Mouse (Mus musculus) frontal cortex, postnatal 10 days (tissue): ENCODE results near the gene Duxbl2.
"Not testable (repeated sequence)": the region's sequence is repeated elsewhere in the genome, so short reads cannot be mapped to it uniquely, and the experiment has no call there.

Experiments
- DNase-seq, 2 experiments: peaks; one replicate each; pipeline ENCODE4 v3.0.0; 2022; ENCODE audit warnings: low spot score in 2 of 2, mixed read lengths in 1 of 2

Duxbl2 gene

DNA sequence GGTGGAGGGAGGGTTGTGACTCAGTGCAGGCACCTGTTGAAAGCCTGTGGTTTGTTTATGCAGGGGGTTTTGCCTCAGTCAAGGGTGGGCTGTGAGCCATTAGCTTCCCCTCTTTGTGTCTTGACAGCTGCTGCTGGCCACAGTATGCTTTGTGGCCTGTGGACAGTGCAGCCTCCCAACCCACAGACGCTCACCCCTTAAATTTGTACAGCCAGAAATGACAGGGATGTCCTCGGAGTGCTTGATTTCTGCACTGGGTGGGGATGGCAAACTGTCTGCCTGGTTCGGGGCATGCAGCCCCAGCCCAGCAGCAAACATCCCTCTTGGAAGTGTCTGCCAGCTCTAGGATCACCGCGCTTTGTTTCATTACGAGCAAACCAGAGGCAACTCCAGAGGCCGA, at the start of gene Duxbl2:
TSS of gene Duxbl2 (plus strand) at position 200 of the 400 bp plus-strand sequence.
- not testable (repeated sequence) for DNase-seq

DNA sequence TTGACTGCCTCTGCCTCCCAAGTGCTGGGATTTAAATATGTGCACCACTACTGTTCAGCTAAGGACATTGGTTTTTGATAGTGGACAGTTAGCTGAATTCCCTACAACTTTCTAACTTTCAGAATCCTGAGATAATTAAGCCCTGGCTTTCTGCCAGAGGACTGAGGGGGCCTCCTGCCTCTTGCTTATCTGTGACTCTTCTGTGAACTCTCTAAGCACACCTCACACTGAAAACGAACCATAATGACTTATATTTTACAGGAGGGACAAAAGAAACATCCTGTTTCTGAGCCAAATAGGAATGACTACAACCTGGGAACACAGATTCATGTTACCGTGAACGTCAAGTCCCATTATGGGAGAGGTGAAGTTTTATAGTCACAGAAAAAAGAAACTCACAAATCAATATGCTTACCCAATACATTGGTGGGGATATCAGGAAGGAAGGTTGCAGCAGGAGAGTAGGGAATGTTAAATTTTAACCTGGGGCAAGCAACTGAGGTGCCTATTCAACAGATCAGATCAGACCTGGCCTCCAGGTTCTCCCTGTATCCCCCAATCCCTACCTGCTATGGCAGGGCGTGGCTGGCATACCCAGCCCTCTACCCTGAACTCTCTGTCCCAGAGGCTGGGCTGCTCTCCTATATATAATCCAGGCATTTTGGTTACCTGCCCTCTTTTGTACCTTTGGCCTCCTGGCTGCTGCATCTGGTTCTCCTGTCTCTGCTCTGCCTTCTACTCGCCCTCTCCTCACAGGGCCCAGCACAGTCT, 41.3 kb upstream of the Duxbl2 start:
- not testable (repeated sequence) for DNase-seq

DNA sequence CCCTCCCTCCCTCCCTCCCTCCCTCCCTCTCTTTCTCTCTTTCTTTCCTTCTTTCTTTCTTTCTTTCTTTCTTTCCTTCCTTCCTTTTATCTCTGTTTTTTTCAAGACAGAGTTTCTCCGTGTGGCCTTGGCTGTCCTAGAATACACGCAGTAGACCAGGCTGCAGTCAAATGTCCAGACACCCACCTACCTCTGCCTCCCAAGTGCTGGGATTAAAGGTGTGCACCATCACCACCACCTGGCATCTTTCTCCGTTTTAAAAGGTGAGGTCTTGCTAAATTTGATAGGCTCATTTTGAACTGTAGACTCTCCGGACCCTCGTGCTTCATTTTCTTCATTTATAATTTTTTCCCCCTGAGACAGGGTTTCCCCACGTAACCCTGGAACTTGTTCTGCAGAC, 36.9 kb upstream of the Duxbl2 start, which contains the start of gene Cphx2:
TSS of gene Cphx2 (plus strand) at position 301 of the 400 bp plus-strand sequence.
- not testable (repeated sequence) for DNase-seq

DNA sequence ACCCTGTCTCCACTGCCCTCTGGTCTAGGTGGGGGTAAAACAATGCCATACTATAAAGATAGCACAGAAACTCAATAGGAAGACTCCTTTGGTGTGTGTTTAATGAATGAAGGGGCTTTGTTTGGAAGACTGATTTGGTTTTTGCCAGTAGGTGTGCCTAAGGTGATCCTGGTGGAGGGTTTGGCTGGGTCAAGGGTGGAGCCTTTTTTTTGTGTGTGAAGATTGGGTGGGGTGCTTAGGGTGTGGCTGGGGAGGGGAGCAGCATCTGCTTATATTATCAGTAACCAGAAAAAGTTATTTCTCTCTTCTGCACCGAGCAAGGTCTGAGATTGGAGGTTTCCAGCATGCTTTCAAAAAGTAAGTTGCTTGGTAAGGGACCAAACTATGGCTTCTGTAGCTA, 36.2 kb upstream of the Duxbl2 start, which contains the start of gene Cphx3:
TSS of gene Cphx3 (plus strand) at position 301 of the 400 bp plus-strand sequence.
- DNase-seq: not testable (repeated sequence)

DNA sequence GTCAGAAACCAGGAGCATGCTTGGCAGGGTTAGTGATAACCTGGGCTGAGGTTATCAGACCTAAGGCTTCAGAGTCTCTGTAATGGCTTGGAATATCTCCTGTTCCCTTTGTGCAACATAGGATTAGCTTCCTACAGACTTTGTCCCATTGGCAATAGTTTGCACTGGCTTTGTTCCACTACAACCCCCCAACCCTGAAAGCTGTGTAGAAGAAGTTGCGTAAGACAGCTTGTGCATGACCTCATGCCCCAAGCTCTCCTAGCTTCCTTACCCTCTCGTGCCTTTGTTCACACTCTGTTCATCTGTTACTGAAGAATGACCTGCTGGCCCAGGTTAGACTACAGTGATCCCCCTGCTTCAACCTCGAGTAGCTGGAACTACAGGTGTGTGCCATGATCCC, 20.5 kb upstream of the Duxbl2 start:
- not testable (repeated sequence) for DNase-seq

DNA sequence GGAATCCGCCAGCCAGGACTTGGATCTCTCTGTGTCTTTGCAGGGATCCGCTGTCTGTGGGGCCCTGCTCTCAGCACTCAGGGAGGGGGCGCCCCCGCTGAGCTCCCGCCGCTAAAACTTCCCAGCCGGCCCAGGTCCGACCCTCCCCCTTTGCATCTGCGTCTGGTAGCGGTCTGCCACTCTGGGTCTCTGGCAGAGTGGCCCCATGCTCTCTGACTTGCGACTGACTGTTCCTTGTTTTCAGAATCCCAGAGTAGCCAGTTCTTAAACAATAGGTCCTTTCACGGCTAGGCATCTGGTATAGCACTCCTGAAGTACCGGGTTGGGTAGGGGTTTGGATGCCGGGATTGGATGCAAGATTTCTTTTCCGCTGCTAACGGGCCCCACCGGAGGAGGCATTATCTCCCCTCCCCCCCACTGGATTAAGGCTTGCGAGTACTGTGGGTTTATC, 426 bp downstream of the Duxbl2 start:
- not testable (repeated sequence) for DNase-seq

DNA sequence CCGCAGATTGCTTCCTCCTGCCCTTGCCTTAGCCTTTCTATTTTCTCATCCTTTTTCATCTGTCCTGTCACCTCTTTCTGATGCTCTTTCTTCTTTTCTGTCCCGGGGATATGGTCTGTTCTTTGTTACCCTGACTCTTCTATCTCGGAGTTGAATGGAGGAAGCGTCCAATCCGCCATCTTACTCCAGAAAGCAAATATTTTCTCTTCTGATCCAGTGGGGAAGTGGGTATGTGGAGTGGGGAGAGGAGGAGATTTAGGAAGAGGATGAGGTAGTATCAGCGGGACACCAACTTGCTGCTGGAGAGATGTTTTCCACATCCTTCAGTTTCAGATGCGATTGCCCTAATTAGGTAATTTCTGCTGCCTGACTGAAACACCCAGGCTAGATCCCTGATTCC, 946 bp downstream of the Duxbl2 start:
- not testable (repeated sequence) for DNase-seq

DNA sequence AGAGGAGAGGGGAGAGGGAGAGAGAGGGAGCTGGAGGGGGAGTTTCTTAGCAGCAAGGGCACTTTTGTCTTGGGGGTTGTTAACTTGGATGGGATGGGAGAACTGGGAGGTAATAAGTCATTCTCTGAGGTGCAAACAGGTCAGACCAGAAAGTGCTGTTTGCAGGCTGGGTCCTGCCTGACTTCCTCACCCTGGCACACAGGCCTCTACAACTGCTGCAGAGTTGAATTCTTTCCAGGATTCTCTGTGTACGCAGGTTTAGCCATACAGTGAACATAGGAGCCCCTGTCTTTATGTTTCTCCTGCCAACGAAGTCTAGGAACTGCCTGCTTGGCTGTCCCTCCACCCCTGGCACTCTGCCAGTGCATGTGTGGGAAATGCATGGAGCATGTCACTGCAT, 28.9 kb downstream of the Duxbl2 start:
- not testable (repeated sequence) for DNase-seq

DNA sequence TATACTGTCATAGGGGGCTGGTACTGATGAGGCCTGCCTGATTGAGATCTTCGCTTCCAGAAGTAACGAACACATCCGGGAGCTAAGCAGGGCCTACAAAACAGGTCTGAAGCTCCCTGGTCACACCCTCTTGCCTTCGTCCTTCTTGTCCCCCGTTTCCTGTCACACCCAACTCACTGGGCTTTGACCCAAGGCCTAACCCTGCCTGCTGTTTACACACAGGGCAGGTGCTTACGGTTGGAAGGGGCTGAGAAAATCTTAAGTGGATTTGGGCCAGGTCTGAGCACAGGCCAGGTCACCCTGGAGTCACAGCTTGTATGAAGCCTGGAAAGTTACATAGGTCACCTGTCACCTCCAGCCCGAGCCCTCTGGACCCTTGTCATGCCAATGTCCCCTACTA, 37.9 kb downstream of the Duxbl2 start:
- DNase-seq: not testable (repeated sequence)

DNA sequence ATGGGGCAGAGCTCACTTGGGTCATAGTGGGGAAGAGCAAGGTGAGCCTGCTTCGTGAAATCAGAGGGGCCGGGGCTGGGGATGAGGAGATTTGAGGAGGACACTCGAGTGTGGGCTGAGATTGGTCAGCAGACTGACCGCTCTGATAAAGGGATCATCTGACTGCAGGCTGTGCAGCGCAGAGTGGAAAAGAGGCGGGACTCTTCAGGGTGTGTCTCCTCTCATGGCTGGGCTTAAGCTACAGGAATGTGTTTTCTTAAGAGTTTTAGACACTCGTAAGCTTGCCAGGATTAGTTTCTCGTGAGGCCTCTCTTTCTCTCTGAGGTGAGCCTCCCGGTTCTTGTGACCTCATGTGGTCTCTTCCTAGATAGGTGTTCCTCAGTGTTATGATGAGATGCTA, 43.0 kb downstream of the Duxbl2 start:
- DNase-seq: not testable (repeated sequence)

DNA sequence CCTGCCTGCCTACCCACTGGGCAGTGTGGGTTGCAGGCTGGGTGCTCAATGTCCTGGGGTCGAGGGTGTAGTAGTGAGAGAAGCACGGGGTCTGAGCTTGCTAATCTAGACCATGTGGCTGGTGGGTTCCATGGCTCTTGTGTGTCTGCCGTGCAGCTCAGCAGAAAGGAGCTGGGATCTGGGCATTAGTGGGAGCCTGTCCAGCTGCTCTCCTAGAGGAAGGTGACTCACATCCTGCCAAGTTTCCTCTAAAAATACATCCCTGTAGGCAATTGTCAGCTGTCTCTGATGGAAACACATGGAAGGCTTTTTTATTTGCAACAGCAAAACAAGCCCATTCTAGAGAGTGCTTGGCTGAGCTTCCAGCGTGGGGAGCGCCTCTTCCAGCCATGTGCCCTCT, 44.3 kb downstream of the Duxbl2 start:
- not testable (repeated sequence) for DNase-seq

DNA sequence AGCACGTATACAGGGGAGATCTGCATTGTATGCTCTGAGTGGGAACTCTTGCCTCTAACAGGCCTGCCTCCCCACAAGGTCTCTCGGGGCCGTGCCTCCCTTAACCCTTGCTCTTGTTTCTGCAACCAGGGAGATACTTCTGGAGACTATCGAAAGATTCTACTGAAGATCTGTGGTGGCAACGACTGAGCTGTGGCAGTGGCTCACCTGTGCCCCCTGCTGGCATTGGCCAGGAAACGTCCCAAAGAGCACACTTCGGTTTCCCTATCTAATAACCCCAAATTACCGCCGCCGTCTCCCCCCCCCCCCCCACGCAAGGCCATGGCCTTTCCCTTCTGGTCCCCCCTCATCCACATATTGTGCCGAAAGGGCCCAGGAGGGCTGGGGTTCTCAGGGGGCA, 47.1 kb downstream of the Duxbl2 start:
- not testable (repeated sequence) for DNase-seq

DNA sequence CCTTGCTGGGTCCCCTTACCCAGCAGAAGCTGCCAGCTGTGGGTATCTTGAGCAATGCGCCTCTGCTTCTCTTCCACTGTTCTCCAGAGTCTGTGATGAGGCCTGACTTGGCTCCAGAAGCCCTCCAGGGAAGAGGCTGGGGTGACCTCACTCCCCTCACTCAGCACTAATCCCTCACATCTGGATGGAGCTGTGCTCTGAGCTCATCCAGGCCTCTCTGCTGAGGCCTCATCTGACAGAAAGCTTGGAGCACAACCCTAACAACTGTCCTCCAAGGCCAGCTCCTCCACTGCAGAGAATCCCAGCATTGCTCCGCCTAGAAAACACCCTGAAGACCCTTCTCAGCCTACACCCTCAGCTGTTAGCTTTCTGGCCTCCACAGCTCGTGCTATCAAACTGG, 55.8 kb downstream of the Duxbl2 start:
- not testable (repeated sequence) for DNase-seq

DNA sequence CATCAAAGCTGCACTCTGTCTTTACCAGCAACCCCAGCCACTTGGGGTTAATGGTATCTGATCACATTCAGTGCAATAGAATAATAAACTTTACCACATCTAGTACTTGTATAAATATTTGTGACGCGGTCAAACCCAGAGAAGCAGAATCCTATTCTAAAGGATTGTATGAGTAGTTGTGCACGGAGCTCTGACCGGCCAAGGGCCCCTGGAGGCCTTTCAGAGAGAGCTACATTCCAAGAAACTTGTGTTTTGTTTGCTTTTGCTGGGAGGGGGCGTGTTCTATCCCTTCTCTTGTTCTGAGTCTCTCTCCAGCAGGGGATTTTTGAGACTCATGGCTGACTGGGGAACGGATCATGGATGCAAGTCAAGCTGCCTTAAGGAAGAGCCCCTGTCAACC, 56.9 kb downstream of the Duxbl2 start:
- not testable (repeated sequence) for DNase-seq
